Mouse (Mus musculus): ENCODE measurements around the gene Atp2b4. TPM values are rescaled to one million over a fixed set of nuclear protein-coding genes. Genes with fewer than 3 reads are reported as not detected.

The Atp2b4 gene
- polyA plus RNA-seq (2015; fragmentation: Nextera tagmentation; extraction: Ambion mirVana): 16.7 and 17.0 TPM in 2 replicates

DNA sequence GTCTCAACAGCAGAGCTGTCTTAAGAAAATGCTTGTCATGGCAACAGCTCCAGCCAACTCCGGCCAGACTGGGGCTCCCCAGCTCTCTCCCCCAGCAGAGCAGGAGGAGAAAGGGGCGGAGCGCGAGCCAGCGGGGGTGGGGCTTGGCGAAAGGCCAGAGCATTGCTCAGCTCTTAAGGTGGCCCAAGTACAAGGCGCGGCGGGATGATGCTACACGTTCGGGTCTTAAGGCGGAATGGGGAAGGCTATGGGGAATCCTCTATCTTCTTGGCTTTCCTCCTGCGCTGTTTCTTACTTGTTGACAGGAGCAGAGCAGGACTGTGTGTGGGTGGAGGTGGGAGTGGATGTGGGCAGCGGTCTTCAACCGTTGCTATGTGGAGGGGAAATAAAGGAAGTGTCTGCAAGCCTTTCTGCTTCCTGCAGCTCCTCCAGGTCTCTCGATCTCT is at the start of gene Atp2b4:
TSS of gene Atp2b4 (minus strand) at position 94 of the 446 bp plus-strand sequence.

DNA sequence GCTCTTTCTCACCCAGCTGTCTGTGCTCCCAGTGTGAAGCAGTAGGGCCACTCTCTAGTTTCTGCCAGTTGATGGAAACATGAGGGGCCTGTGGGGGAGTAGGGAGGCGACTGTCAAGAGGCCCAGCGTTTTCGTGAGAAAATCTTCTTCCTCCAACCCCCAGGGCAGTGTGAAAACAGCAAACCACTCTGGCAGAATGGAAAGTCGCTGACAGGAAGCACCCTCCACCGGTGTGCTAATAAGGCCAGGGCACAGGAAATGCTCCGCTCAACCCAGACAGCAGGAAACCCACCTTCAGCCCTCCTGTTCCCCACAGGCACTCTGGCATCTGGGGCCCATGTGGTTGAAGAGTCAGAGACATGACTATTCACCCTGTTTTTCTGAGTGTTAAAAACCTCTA is 110.9 kb downstream of the Atp2b4 start, which contains the start of gene Lax1:
TSS of gene Lax1 (minus strand) at position 212 of the 400 bp plus-strand sequence.

DNA sequence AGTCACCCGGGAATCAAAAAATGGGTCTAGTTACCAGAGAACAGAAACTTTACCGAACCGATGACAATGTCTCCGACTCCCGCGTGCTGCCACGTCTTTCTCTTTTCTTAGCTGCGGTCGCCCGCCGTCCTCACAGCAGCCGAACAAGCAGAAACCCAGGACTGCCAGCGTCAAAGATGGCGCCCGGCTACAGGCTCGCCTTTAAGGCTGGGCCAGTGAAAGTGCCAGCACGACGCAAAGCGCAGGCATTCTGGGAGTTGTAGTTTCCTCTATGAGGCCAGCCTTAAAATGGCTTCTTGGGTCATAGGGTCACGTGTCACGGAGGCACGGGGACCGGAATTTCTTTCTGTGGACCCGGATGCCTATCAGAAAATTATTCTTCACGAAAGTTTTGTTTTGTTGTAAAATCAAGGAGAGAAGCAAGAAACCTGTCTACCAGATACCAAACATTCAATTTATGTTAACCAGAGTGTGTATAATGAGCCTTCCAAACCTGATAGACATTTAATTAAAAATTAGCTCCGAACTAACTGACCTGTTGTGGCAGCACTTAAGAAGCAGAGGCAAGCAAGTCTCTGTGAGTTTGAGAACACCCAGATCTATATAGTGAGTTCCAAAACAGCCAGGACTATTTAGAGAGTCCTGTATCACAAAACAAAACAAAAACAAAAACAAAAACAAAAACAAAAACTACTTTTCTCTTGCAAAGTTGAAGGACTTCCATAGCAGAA is 139.5 kb downstream of the Atp2b4 start, which contains the start of gene Gm38394:
TSS of gene Gm38394 (minus strand) at position 116 of the 731 bp plus-strand sequence.

DNA sequence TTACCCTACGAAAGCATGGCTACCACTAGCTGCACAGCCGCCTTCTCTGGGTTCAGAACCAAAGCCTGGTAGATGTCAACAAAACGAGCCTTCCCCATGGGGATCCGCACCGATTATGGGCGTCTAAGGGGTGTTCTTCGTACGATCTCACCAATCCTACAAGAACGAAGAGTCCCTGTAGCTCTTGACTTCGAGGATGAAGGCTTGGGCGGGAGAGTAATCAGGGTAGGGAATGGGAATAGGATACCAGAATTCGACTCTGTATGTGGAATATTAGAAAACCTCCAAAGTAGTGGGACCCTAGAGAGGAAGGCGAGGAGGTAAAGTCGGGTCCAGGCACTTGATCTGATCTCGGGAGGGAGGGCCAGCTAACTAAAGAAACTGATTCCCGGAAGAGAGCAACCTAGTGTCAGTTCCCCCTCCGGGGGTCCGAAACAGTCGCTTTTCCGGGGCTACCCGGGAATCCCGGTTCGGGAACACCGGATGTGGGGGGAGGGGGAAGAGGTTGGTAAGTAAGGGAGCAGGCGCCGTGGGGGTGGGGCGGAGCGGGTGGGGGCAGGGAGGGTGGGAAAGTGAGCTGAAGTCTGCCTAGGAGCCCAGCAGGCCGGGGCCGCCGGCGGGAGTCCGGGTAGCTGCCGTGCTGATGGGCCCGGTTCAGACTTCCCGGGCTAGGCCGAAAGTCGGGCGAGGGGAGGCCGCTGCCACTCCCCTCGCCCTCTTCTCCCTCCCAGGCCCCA is 140.2 kb downstream of the Atp2b4 start, which contains the start of gene Zbed6:
TSS of gene Zbed6 (minus strand) at position 420 of the 737 bp plus-strand sequence.

Small RNAs within 50 kb of the gene (microRNA-seq; reads per million reads assigned to microRNA genes)
- 2.0 reads per million for gene Mir6903

Other genes starting within 250 kb of the Atp2b4 start
- gene Snrpe, start 190.8 kb downstream of the Atp2b4 start, polyA plus RNA-seq (2015; fragmentation: Nextera tagmentation; extraction: Ambion mirVana): 359 and 363 TPM in 2 replicates
- gene Zbed6, start 140.2 kb downstream of the Atp2b4 start, polyA plus RNA-seq (2015; fragmentation: Nextera tagmentation; extraction: Ambion mirVana): 0.09 TPM in 1 of 2 replicates, not detected in the other
- 1.9 and 2.4 TPM in 2 replicates for gene Gm38394, start 139.7 kb downstream of the Atp2b4 start, polyA plus RNA-seq (2015; fragmentation: Nextera tagmentation; extraction: Ambion mirVana)
- gene Lax1, start 110.9 kb downstream of the Atp2b4 start, polyA plus RNA-seq (2015; fragmentation: Nextera tagmentation; extraction: Ambion mirVana): not detected in 2 replicates
- 2.3 and 3.0 TPM in 2 replicates for gene Optc, start 107.0 kb upstream of the Atp2b4 start, polyA plus RNA-seq (2015; fragmentation: Nextera tagmentation; extraction: Ambion mirVana)
- gene Prelp, start 120.4 kb upstream of the Atp2b4 start, polyA plus RNA-seq (2015; fragmentation: Nextera tagmentation; extraction: Ambion mirVana): 6.6 and 10.0 TPM in 2 replicates
- 15.7 and 28.9 TPM in 2 replicates for gene Fmod, start 236.2 kb upstream of the Atp2b4 start, polyA plus RNA-seq (2015; fragmentation: Nextera tagmentation; extraction: Ambion mirVana)